Mouse (Mus musculus): ENCODE data around the gene Gmds. TPM values are rescaled to one million over a fixed set of nuclear protein-coding genes. Genes with fewer than 3 reads are reported as not detected.

The Gmds gene
- polyA plus RNA-seq, 1 experiment, result 230 TPM

- 85% methylated on average over 14 of the region's 14 CpGs for WGBS
- Histone ChIP-seq H3K4me1 (ENCODE audit: control insufficient read depth, insufficient read depth, insufficient read length, low read length) (no peaks in the 10 kb centered on the region), H3K27me3 (ENCODE audit: control insufficient read depth, insufficient read depth, low read length) (no peaks in the 10 kb centered on the region), H3K36me3 (ENCODE audit: control insufficient read depth, insufficient read depth, low read length) (peaks cover 17% of the 10 kb centered on the region), H3K4me3 (ENCODE audit: low read depth, low read length) (no peak overlapping the region), H3K27ac (ENCODE audit: insufficient read depth, low read depth, low read length) (no peak overlapping the region)
- TF ChIP-seq CTCF (IDR thresholded peaks at IDR 0.05; ENCODE audit: extremely low read depth, insufficient read length, insufficient replicate concordance, low read depth, low read length) (no peak), POLR2A (IDR thresholded peaks at IDR 0.05; ENCODE audit: low read depth, low read length) (no peak)
These were observed 518.7 kb downstream of the Gmds start for GRCm38 (mm10) chr13:31819664-31820405.

GRCm38 (mm10) chr13:31818337-31818736, 520.2 kb downstream of the Gmds start:
- Histone ChIP-seq H3K36me3 (ENCODE audit: control insufficient read depth, insufficient read depth, low read length) (peaks cover 17% of the 10 kb centered on the region), H3K27me3 (ENCODE audit: control insufficient read depth, insufficient read depth, low read length) (no peaks in the 10 kb centered on the region), H3K27ac (ENCODE audit: insufficient read depth, low read depth, low read length) (no peak overlapping the region), H3K4me1 (ENCODE audit: control insufficient read depth, insufficient read depth, insufficient read length, low read length) (no peaks in the 10 kb centered on the region), H3K4me3 (ENCODE audit: low read depth, low read length) (no peak overlapping the region)
- 80% methylated on average over 7 of the region's 7 CpGs for WGBS
- TF ChIP-seq POLR2A (IDR thresholded peaks at IDR 0.05; ENCODE audit: low read depth, low read length) (no peak), CTCF (IDR thresholded peaks at IDR 0.05; ENCODE audit: extremely low read depth, insufficient read length, insufficient replicate concordance, low read depth, low read length) (no peak)

GRCm38 (mm10) chr13:31815383-31816003, 523.0 kb downstream of the Gmds start:
- H3K4me1 ChIP-seq (ENCODE audit: control insufficient read depth, insufficient read depth, insufficient read length, low read length), result peaks cover 7% of the 10 kb centered on the region
- H3K27me3 ChIP-seq (ENCODE audit: control insufficient read depth, insufficient read depth, low read length), result peaks cover 14% of the 10 kb centered on the region
- no peak overlapping the region for H3K4me3 ChIP-seq (ENCODE audit: low read depth, low read length)
- WGBS, result 86% methylated on average over 15 of the region's 15 CpGs
- H3K36me3 ChIP-seq (ENCODE audit: control insufficient read depth, insufficient read depth, low read length), result peaks cover 17% of the 10 kb centered on the region
- no peak for TF ChIP-seq CTCF (IDR thresholded peaks at IDR 0.05; ENCODE audit: extremely low read depth, insufficient read length, insufficient replicate concordance, low read depth, low read length)
- no peak overlapping the region for H3K27ac ChIP-seq (ENCODE audit: insufficient read depth, low read depth, low read length)

- Histone ChIP-seq H3K27me3 (ENCODE audit: control insufficient read depth, insufficient read depth, low read length) (peaks cover 38% of the 10 kb centered on the region), H3K36me3 (ENCODE audit: control insufficient read depth, insufficient read depth, low read length) (peaks cover 5% of the 10 kb centered on the region; the same call in 1 of the 2 replicates), H3K4me3 (ENCODE audit: low read depth, low read length) (no peak overlapping the region), H3K27ac (ENCODE audit: insufficient read depth, low read depth, low read length) (no peak overlapping the region), H3K4me1 (ENCODE audit: control insufficient read depth, insufficient read depth, insufficient read length, low read length) (peaks cover 15% of the 10 kb centered on the region)
- no peak for TF ChIP-seq CTCF (IDR thresholded peaks at IDR 0.05; ENCODE audit: extremely low read depth, insufficient read length, insufficient replicate concordance, low read depth, low read length)
- no peak for TF ChIP-seq POLR2A (IDR thresholded peaks at IDR 0.05; ENCODE audit: low read depth, low read length)
- WGBS, result 93% methylated on average over 2 of the region's 2 CpGs
These were observed 525.8 kb downstream of the Gmds start for GRCm38 (mm10) chr13:31812701-31813100.

- TF ChIP-seq POLR2A (IDR thresholded peaks at IDR 0.05; ENCODE audit: low read depth, low read length) (no peak), CTCF (IDR thresholded peaks at IDR 0.05; ENCODE audit: extremely low read depth, insufficient read length, insufficient replicate concordance, low read depth, low read length) (no peak)
- Histone ChIP-seq H3K4me3 (ENCODE audit: low read depth, low read length) (peak overlapping the region; percentile 34; the same call in 1 of the 2 replicates), H3K27ac (ENCODE audit: insufficient read depth, low read depth, low read length) (no peak overlapping the region), H3K27me3 (ENCODE audit: control insufficient read depth, insufficient read depth, low read length) (peaks cover 49% of the 10 kb centered on the region), H3K4me1 (ENCODE audit: control insufficient read depth, insufficient read depth, insufficient read length, low read length) (peaks cover 21% of the 10 kb centered on the region), H3K36me3 (ENCODE audit: control insufficient read depth, insufficient read depth, low read length) (peaks cover 3% of the 10 kb centered on the region; the same call in 1 of the 2 replicates)
- WGBS, result 47% methylated on average over 44 of the region's 44 CpGs
These were observed 527.0 kb downstream of the Gmds start for GRCm38 (mm10) chr13:31811542-31812021.

- H3K4me3 ChIP-seq (ENCODE audit: low read depth, low read length), result peak overlapping the region; percentile 34
- H3K36me3 ChIP-seq (ENCODE audit: control insufficient read depth, insufficient read depth, low read length), result peaks cover 3% of the 10 kb centered on the region; the same call in 1 of the 2 replicates
- H3K27me3 ChIP-seq (ENCODE audit: control insufficient read depth, insufficient read depth, low read length), result peaks cover 55% of the 10 kb centered on the region
- H3K27ac ChIP-seq (ENCODE audit: insufficient read depth, low read depth, low read length), result no peak overlapping the region
- TF ChIP-seq POLR2A (IDR thresholded peaks at IDR 0.05; ENCODE audit: low read depth, low read length) (no peak), CTCF (IDR thresholded peaks at IDR 0.05; ENCODE audit: extremely low read depth, insufficient read length, insufficient replicate concordance, low read depth, low read length) (no peak)
- H3K4me1 ChIP-seq (ENCODE audit: control insufficient read depth, insufficient read depth, insufficient read length, low read length), result peaks cover 21% of the 10 kb centered on the region
- WGBS, result 6% methylated on average over 65 of the region's 65 CpGs
These were observed 527.6 kb downstream of the Gmds start for GRCm38 (mm10) chr13:31810693-31811541.
